Mouse (Mus musculus) right cerebral cortex, postnatal 36 days (tissue): Measurements from ENCODE around the gene Dynlrb1.
A peak's percentile ranks its signal among the peaks of the same experiment; 100 is the strongest.

Experiments
- DNase-seq, 2 experiments: peaks; one replicate each; pipeline ENCODE4 v3.0.0; 2022; ENCODE audit warnings: low spot score in 2 of 2, mixed read lengths in 1 of 2

The Dynlrb1 gene

DNA sequence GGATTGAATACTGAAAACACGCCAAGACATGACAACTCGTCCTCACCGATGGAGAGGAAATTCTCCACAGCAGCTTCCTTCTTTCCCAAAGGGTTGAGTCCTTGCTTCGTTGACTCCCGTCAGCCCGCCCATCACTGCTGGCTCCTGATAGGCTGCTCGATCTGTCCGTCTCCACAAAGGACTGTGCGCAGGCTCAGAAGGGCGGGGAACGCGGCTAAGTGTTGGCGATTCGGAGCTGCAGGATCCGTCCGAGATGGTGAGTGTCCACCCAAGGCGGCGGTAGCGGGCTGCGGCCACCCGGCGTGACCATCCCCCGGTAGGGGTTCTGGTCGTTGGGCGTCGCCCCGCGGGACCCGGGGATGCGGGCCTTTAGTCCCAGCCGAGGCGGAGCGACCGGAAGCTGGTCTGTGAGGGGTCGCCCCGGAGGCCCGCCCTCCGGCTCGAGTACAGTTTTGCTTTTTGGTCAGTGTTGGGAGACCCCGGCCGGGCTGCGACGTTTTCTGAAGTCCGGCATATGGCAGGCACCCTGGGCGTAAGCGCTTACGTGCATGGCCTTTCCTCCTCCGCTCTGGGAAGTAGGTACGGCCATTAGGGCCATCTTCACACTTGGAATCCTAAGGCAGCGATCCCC lies at the start of gene Dynlrb1:
TSS of gene Dynlrb1 (plus strand) at position 172 of the 631 bp plus-strand sequence.
- DNase-seq = peak; percentile 97 to 98

DNA sequence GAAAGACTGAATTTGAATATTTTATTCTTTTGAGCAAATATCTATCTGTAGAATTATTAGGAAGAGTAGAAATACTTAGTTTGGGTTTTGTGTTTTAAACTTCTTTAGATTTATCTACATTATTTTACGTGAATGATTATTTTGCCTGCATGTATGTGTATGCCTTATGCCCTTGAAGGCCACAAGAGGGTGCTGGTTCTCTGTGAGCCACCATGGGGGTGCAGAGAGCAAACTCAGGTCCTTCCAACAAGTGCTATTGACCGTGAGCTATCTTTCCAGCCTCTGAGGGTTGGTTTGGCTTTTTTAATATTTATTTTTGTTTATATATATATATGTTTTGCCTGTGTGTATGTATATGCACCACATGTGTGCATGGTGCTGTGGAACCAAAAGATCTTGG lies 28.9 kb upstream of the Dynlrb1 start:
- no peak for DNase-seq

DNA sequence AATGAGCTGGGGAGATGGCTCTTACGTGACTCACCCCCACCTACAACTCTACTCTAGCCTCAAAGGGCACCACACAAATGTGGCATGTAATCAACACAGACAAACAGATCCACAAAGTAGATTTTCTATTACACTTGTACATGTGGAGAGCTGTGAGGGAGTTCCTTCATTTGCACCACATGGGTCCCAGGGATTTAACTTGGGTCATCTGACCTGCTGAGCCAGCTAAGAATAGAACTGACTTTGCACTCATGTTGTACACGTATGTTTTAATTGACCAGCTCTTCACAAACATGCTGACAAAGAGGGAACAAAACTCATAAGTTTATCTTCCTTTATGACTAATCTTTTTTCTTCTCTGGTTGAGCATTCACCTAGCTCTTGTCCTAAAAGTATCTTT lies 13.2 kb upstream of the Dynlrb1 start:
- no peak for DNase-seq

DNA sequence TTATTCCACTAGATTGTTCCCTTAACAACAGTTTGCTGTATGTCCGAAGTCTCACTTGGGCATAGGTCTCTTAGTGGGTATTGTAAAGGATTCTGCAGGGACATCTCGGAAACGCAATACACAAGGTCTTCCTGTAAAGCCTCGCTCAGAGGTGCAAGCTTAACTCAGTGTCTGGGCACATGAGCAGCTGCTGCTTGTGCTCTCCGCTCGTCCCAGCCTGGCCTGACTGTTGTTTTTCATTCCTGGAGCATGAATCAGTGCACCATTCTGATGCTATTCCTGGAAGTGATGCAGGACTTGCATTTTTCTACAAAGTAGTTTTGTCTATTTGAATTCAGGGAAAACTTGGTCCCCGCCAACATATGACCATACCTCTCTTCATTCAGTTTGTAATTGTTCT lies 11.6 kb upstream of the Dynlrb1 start:
- no peak for DNase-seq

DNA sequence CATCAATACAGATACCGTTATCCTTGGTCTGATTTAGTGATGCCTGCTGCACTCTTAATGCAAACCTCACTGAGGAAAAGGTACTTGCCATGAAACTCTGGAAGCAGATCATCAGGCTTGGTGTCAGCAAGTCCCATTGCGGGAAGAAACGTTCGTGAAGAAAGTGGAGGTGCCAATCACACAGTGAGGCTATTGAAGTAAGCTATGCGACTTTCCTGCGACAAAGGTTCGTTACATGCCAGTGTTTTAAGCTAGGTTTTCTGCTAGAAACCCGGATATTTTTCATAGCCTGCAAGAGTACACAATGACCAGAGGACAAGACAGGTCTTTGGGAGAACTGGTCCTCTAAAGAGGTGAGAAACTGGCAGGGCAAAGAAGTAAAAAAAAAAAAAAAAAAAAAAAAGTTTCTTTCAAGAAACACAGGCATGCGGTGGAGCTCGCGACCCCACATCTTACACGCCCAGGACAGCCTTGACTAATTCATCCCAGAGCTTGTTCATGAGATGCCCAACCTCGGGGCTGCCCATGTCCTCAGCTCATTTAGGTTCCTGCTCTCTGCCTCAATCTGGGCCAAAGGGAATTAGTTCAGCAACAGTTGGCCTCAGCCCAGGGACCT lies 479 bp upstream of the Dynlrb1 start:
- DNase-seq = no peak

DNA sequence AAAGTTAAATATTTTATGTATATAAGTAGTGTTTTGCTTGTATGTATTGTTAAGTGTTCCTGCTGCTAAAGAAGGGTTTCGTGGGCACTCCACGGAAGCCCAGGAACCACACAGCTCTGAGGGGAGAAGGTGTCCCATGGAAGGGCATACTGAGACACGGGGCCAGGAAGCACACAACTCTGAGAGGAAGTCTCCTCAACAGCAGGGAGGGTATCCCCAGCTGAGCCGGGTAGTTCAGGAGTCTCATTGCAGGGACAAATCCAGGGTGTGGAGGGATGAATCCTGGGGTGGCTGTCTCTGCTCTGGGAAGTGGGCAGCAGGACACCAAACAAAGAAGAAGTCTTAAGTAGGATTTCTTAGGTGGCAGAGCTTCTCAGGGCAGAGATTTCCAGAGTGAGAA lies 943 bp downstream of the Dynlrb1 start:
- DNase-seq = no peak

DNA sequence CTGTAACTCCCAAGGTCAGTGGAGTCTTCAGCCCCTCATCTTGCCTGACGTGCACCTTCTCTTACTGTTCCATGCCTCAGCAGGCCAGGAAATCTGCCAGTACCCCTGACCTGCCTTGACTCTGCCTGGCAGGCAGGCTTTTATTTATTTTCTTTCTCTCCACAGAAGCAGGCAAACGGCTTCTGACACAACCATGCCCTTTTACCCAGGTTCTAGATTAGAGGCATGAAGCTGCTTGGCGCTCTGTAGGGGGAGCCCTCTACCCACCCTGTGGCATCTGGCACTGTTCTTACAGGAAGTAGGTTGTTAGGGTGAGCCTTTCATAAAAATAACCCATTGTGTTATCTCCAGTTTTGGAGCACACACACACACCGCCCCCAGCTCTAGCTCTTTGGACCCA lies 4.6 kb downstream of the Dynlrb1 start:
- DNase-seq = no peak

DNA sequence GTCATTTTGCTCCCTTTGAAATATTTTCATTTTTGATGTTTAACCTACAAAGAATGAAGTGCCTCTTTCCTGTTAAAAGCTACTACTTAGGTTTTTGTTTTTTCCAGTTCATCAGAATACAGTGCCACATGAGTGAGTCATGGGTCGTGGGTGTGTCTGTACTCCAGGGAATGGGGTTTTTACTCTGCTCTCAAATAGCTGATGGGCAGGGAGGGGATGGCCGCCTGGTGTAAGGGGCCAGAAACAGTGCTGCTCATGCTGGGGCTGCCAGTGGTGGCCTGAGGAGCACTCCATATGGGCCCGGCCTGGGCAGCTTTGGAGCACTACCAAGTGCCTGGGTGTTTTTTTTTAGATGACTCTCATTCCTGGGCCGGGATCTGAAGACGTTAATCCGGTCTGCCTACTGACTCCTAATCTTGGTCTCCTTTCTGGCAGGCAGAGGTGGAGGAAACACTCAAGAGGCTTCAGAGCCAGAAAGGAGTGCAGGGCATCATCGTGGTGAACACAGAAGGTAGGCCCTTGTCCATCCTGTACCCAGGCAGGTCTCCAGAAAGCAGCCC lies 6.0 kb downstream of the Dynlrb1 start:
- no peak for DNase-seq

DNA sequence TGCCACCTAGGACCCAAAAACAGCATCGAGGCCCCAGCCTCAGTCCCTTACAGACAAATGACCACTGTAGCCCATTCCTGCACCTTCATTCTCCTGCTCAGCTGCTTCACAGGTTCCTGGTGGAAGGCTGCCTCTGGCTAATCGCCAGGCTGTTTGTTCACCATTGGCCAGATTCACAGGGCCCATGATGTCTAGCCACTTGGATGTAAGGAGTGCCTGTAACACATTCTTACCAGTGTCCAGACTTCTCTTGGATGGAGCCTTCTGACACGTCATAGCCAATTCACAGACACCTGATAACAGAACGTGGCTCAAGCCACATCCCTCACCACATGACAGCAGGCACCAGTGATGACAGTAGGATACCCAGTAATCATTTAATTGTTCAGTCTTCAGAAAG lies 9.9 kb downstream of the Dynlrb1 start:
- DNase-seq = no peak

DNA sequence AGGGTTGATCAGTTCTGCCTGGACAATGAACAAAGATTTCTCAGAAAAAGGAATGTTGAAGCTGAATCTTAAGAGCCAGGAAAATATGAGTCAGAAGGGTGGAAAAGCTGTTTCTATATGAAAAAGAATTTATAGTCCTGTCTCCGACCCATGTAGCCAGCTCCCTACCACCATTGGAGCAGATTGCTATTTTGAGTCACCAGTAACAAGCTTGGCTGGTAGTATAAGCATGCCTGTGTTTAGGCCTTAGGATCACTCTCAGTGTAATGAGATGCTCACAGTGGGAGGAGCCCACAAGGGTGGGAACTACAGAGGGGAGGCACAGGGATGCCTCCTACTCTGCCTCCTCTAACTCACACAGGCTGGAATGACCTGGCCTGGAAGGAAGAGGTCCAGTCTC lies 11.9 kb downstream of the Dynlrb1 start:
- no peak for DNase-seq

DNA sequence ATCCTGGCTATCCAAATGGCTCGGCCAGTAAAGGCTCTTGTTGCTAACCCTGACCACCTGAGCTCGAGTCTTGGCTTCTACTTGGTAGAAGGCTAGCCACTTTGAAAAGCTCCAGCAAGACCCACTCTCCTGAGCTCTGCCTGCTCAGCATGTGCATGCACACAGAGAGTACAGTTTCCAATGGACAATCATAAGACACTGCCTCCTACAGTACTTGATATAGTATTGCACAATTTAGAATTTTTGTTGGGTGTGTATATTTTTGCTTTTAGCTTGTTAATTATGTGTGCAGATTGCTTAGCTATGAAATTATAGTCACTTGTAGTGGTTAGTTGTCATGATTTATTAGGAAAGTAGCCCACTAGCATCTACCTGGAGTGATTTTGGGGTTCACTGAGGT lies 12.4 kb downstream of the Dynlrb1 start:
- DNase-seq = no peak

DNA sequence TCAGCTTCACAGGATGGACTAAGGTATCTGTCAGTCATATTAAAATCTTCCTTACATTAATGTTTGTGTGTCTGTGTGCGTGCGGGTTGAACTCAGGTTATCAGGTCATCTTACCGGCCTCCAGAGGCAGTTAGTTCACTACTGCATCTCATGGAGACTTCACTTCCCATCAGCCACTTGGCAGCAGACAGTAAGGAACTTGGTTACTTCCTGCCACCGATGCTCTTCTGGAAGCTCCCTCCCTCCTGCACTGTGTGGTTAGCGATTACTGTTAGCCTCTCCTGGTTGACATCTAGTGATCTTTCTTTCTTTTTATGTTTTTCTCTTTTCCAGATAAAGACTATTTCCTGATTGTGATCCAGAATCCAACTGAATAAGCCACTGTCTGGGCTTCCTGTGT lies 13.3 kb downstream of the Dynlrb1 start:
- DNase-seq = no peak

DNA sequence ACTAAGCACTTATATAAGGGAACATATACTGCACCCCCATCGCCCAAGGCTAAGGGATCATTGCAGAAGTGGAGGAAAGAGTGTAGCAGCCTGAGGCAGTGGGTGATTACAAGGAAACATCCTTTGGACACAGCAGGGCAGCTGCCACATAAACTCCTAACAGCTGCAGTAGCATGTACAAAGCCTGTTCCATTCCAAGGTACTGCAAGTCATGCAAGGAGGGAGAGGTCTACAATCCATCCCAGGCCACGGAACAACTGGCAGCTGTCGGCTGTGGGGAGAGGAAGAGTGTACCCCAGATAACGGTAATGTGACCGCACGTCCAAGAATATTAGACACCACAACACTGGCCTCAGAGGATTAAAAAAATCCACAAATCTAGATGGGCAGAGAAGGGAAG lies 29.2 kb downstream of the Dynlrb1 start:
- DNase-seq = no peak

DNA sequence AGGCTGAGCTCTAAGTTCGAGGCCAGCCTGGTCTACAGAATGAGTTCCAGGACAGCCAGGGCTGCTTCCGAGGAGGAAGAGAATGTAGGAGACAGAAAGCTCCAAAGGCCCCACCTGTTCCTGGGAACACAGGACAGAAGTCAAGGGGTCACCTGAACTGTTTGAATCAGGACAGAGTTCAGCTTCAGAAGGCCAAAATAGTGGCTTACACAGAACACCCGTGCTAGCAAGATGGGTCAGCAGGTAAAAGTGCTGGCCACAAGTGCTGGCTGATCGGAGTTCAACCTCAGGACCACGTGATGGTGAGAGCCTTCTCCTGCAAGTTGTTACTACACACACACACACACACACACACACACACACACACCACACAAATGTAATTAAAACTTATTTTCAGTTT lies 30.6 kb downstream of the Dynlrb1 start:
- DNase-seq = no peak

DNA sequence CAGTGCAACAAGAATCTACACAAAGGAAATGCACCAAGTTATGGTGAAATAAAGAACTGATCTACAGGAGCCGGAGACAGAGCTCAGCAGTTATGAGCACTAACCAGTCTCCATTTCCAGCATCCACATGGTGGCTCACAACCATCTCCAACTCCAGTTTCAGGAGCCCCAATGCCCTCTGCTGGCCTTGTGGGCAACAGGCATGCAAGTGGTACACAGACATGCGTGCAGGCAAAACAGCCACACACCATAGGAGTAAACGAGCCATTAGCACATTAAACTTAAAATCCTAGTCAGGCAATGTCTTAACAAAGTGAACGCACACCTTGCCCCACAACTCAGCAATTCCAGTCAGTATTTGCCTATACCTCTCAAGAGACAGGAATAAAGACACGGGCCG lies 35.6 kb downstream of the Dynlrb1 start:
- no peak for DNase-seq

DNA sequence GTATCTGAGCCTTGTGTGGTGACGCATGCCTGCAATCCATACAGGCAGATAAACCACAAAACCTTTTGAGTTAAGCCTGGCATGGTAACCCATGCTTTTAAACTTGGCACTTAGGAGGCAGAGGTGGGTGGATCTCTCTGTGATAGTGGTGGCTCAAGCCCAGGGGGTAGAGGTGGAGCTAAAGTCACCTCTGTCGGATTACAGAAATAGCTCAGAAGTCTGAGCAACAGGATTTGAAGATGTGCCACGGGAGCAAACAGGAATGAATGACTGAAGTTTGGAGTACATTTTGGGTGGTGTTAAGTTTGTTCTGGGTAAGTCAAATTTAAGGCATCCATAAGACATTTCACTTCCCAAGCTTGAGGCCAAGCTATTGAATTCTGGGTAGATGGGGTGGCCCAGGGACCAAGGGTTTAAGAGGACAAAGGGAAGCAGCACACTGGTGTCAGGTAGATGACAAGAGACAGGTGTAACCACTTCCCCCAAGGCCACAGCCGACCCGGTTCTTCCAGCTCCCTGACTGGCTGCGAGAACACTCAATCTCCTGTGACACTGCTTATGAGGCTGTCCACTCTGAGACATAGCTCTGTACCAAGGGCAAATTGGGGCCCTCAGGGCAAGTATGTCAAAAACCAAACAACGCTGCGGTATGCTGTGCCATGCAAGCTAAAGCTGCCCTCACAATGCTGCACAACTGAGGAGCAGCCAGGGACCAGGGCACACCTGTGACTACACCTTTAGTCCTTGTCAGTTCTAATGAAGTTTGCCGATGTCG lies 36.2 kb downstream of the Dynlrb1 start:
- no peak for DNase-seq

DNA sequence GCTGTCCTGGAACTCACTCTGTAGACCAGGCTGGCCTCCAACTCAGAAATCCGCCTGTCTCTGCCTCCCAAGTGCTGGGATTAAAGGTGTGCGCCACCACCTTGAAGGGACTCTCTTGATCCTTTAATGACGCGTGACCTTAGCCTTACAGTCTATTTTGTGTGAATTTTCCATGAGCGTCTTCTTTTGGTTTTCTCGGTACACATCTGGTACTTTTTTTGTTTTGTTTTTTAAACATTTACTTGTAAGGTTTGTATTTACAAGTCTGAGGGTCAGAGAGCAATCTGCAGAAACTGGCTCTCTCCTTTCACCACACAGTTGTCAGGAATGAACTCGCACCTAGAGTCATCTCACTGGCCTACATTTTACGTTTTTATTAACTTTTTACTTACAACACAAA lies 37.3 kb downstream of the Dynlrb1 start:
- DNase-seq = no peak

DNA sequence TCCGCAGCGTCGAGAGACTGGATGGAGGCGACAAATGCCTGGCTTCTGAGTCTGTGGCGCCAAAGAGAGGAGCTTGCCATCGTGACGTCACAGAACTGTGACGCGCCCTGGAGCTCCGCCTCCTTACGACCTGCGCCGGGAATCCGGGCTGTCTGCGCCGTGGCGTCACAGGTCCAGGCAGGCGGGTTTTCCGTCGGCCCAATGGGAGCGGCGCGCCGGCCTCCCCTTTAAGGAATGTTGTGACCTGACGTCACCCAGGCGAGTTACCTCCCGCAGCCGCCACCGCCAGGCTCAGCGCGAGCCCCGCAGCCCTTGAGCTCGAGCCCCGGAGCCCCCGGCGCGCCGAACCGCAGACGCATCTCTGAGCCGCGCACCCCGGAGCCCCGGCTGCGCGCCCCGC lies 39.9 kb downstream of the Dynlrb1 start, which contains the start of gene Map1lc3a:
TSS of gene Map1lc3a (plus strand) at position 103 of the 400 bp plus-strand sequence.
- peak; percentile 96 to 97 for DNase-seq

DNA sequence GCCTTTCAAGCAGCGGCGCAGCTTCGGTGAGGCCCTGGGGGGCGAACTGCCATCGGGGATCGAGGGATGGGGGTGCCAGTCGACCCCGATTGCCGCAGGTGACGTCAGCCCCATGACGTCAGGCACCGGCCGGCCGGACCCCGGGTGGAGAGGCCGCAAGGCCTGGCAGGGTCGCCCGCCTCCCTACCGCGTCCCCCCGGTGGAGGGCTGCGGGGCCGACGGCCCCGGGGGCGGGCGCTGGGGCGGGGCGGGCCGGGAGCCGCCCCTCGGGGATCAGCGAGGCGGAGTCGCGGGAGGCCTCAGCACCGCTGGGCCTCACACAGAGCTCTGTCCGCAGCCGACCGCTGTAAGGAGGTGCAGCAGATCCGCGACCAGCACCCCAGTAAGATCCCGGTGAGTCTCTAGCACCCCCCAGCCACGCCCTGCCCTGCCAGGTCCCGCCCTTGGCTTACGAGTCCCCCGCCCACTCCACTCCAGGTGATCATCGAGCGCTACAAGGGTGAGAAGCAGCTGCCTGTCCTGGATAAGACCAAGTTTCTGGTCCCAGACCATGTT lies 40.4 kb downstream of the Dynlrb1 start:
- DNase-seq = peak; percentile 34 to 46

DNA sequence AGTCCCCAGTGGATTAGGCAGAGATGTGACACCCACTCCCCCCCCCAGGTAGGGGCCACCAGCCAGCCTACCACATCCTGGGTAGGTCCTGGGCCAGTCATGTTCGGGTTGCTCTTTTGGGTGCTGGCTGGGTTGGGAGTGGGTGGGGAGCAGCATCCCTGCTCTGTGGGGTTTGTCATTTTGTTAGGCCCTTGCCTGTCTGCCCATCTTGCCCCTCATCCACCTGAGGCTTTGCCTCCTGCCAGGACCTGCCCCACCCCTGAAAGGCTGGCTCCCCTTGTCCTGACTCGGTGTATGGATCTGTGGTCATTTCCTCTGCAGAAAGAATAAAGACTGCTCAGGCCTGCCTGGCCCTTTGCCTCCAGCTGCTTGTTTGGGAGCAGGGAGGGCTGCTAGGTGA lies 41.4 kb downstream of the Dynlrb1 start:
- no peak for DNase-seq

DNA sequence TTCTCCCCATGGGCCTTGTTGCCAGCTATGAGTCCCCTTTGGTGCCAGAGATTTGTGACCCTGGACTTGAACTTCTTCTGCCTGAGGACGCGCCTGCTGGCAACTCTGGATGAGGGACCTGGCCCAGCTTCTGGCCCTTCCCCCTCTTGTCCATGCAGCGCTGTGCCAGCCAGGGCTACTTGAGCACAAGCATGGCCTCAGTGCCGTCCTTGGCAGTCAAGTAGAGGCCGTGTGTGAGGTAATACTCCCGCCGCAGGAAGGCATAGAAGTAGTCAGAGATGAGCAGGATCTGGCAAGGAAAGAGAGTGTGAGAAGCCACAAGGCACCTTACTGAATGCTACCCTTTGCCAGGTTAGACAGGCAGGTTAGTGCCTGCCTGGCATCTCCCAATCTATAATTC lies 42.0 kb downstream of the Dynlrb1 start:
- no peak for DNase-seq

DNA sequence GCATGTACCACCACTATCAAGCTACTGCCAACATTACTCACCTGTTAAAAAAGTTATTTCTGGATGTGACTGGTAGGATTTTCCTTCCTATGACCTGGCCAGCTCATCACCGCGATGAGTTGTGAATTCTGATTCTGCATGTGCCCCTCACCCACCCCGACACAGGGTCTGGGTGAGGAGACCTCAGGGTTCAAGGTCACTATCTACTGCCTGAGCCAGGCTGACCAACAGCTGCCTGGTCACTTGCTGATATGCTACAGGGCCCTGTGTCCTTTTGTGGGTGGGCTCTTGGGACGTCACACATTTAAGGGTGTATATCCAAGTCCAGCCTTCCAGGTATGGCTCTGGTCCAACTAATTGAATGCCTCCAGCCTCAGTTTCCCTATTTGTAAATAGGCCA lies 42.8 kb downstream of the Dynlrb1 start:
- no peak for DNase-seq
